Mouse (Mus musculus) neutrophil, adult 5-6 weeks (primary cell): ENCODE measurements around the gene Gmppb. TPM values are rescaled to one million over a fixed set of nuclear protein-coding genes. Genes with fewer than 3 reads are reported as not detected.

Source experiments
- total RNA-seq: library from RNA; stranded (forward); fragments of 200-1000 nt; gene quantifications from 2 replicates; pipeline ENCODE4 v1.2.3, GENCODE M21; 2017

Gmppb gene
- total RNA-seq, 1 experiment from 2014 or later, result 11.2 TPM

Other genes with a start within 250 kb of the Gmppb start
- 178 and 218 TPM in 2 replicates for gene Rbm6, start 176.0 kb upstream of the Gmppb start, total RNA-seq
- 18.4 and 20.3 TPM in 2 replicates for gene Mon1a, start 161.1 kb upstream of the Gmppb start, total RNA-seq
- gene Mst1r, start 142.4 kb upstream of the Gmppb start, total RNA-seq, result 0.25 and 3.0 TPM in 2 replicates
- not detected in 2 replicates for gene Actl11, start 120.8 kb upstream of the Gmppb start, total RNA-seq
- gene Camkv, start 113.6 kb upstream of the Gmppb start, total RNA-seq, result not detected in 2 replicates
- 1.9 and 5.3 TPM in 2 replicates for gene Traip, start 99.1 kb upstream of the Gmppb start, total RNA-seq
- gene Uba7, start 73.7 kb upstream of the Gmppb start, total RNA-seq, result 177 and 211 TPM in 2 replicates
- gene Gm20661, start 66.2 kb upstream of the Gmppb start, total RNA-seq, result not detected in 2 replicates
- gene Inka1, start 63.4 kb upstream of the Gmppb start, total RNA-seq, result 2.9 and 4.2 TPM in 2 replicates
- gene Cdhr4, start 56.7 kb upstream of the Gmppb start, total RNA-seq, result 0.98 TPM in 1 of 2 replicates, not detected in the other
- gene Gm20662, start 52.9 kb upstream of the Gmppb start, total RNA-seq, result 4.9 TPM in 1 of 2 replicates, not detected in the other
- gene Ip6k1, start 46.7 kb upstream of the Gmppb start, total RNA-seq, result 230 and 268 TPM in 2 replicates
- gene Amigo3, start 3.9 kb downstream of the Gmppb start, total RNA-seq, result 3.6 and 4.5 TPM in 2 replicates
- not detected in 2 replicates for gene Mst1, start 31.2 kb downstream of the Gmppb start, total RNA-seq
- gene Rnf123, start 34.1 kb downstream of the Gmppb start, total RNA-seq, result 62.7 and 90.3 TPM in 2 replicates
- gene Apeh, start 45.4 kb downstream of the Gmppb start, total RNA-seq, result 74.5 and 116 TPM in 2 replicates
- 0.12 and 0.23 TPM in 2 replicates for gene Bsn, start 141.1 kb downstream of the Gmppb start, total RNA-seq
- gene Dag1, start 214.7 kb downstream of the Gmppb start, total RNA-seq, result 12.2 and 13.9 TPM in 2 replicates
- gene Nicn1, start 241.2 kb downstream of the Gmppb start, total RNA-seq, result 4.3 and 4.4 TPM in 2 replicates
- 5.6 and 7.8 TPM in 2 replicates for gene Amt, start 247.6 kb downstream of the Gmppb start, total RNA-seq